Mouse (Mus musculus) CH12.LX (cell line): ENCODE measurements around the gene Mob3b. TPM values are rescaled to one million over a fixed set of nuclear protein-coding genes. Genes with fewer than 3 reads are reported as not detected.

ENCODE experiments used
- DNase-seq: peaks from one replicate; pipeline ENCODE4 v3.0.0-alpha.2; 2013; ENCODE audit errors: extremely low read depth
- H3K27ac ChIP-seq: 2 replicates; pipeline ENCODE4 v1.5.1; 2012; ENCODE audit warnings: low read depth, mild to moderate bottlenecking, control low read depth, moderate library complexity; ENCODE audit not compliant: insufficient read depth
- H3K27me3 ChIP-seq: replicated peaks from 2 replicates; pipeline ENCODE3; 2012; ENCODE audit warnings: inconsistent platforms
- H3K36me3 ChIP-seq, 2 experiments: replicated peaks in 1 of 2; 2 replicates each; pipeline versions ENCODE3 to v1.6.1; 2012; ENCODE audit warnings: inconsistent platforms in 1 of 2, low read length in 1 of 2, mild to moderate bottlenecking in 1 of 2, mixed read lengths in 1 of 2, moderate library complexity in 1 of 2; ENCODE audit not compliant: control insufficient read depth in 1 of 2, insufficient read depth in 1 of 2
- H3K4me1 ChIP-seq, 2 experiments: 2 replicates each; pipeline ENCODE4 v1.6.1; 2012; ENCODE audit warnings: inconsistent platforms in 1 of 2, moderate library complexity in 1 of 2; ENCODE audit not compliant: insufficient read depth in 2 of 2, control insufficient read depth in 1 of 2
- H3K4me2 ChIP-seq: 2 replicates; pipeline ENCODE4 v1.6.1; 2012; ENCODE audit warnings: low read depth, mild to moderate bottlenecking, control low read depth; ENCODE audit not compliant: poor library complexity, insufficient read depth, severe bottlenecking
- H3K4me3 ChIP-seq, 3 experiments: fragments of 150-350 bp in 1 of 3; sonication (generic) in 1 of 3; replicated peaks in 1 of 3; 2 replicates each; pipeline versions ENCODE3 to v1.5.1; 2011 to 2012; ENCODE audit warnings: low read depth in 2 of 3, low read length in 2 of 3, mild to moderate bottlenecking in 2 of 3, moderate library complexity in 2 of 3, control low read depth in 1 of 3, improper control_type of control experiment in 1 of 3, inconsistent platforms in 1 of 3, mixed read lengths in 1 of 3; ENCODE audit not compliant: poor library complexity in 1 of 3
- H3K79me2 ChIP-seq: replicated peaks from 2 replicates; pipeline ENCODE4 v1.6.1; 2012; ENCODE audit warnings: mild to moderate bottlenecking, moderate library complexity; ENCODE audit not compliant: control insufficient read depth, poor library complexity, insufficient read depth, severe bottlenecking; ENCODE audit errors: extremely low read depth
- H3K9ac ChIP-seq: 2 replicates; pipeline ENCODE4 v1.6.1; 2012; ENCODE audit warnings: low read depth, mild to moderate bottlenecking, control low read depth, moderate library complexity; ENCODE audit not compliant: insufficient read depth
- H3K9me3 ChIP-seq: replicated peaks from 2 replicates; pipeline ENCODE3; 2012; ENCODE audit warnings: low read length, inconsistent platforms, mixed read lengths
- CHD1 ChIP-seq: IDR thresholded peaks from 2 replicates; pipeline ENCODE4 v1.6.1; 2012; ENCODE audit warnings: low read depth, low read length, improper control_type of control experiment, inconsistent platforms
- E2F4 ChIP-seq: IDR thresholded peaks from 2 replicates; pipeline ENCODE4 v1.6.1; 2011; ENCODE audit warnings: low read depth, low read length, improper control_type of control experiment; ENCODE audit not compliant: insufficient replicate concordance
- ELF1 ChIP-seq: IDR thresholded peaks from 2 replicates; pipeline ENCODE4 v1.6.1; 2014; ENCODE audit warnings: low read depth, mild to moderate bottlenecking, inconsistent platforms, low read length, improper control_type of control experiment
- EP300 ChIP-seq: IDR thresholded peaks from 2 replicates; pipeline ENCODE4 v1.6.1; 2011; ENCODE audit warnings: low read length, improper control_type of control experiment
- ETS1 ChIP-seq: conservative IDR thresholded peaks from 2 replicates; pipeline ENCODE4 v1.6.1; 2012; ENCODE audit warnings: low read depth, mild to moderate bottlenecking, inconsistent platforms, low read length, improper control_type of control experiment, moderate library complexity
- IRF4 ChIP-seq: IDR thresholded peaks from 2 replicates; pipeline ENCODE4 v1.6.1; 2014; ENCODE audit warnings: low read depth, mild to moderate bottlenecking, inconsistent platforms, low read length, improper control_type of control experiment
- JUN ChIP-seq: IDR thresholded peaks from 2 replicates; pipeline ENCODE4 v1.6.1; 2011; ENCODE audit warnings: low read depth, mild to moderate bottlenecking, low read length, improper control_type of control experiment, moderate library complexity; ENCODE audit not compliant: insufficient read depth
- JUND ChIP-seq: conservative IDR thresholded peaks from 2 replicates; pipeline ENCODE4 v1.6.1; 2011; ENCODE audit warnings: low read depth, low read length, improper control_type of control experiment
- KAT2A ChIP-seq: IDR thresholded peaks from 2 replicates; pipeline ENCODE4 v1.6.1; 2012; ENCODE audit warnings: low read length, improper control_type of control experiment, inconsistent platforms; ENCODE audit not compliant: insufficient replicate concordance
- MAX ChIP-seq: IDR thresholded peaks from 2 replicates; pipeline ENCODE4 v1.6.1; 2011; ENCODE audit warnings: low read length, improper control_type of control experiment
- MAZ ChIP-seq: IDR thresholded peaks from 2 replicates; pipeline ENCODE4 v1.6.1; 2012; ENCODE audit warnings: low read depth, mild to moderate bottlenecking, inconsistent platforms, low read length, improper control_type of control experiment, moderate library complexity
- MXI1 ChIP-seq: IDR thresholded peaks from 2 replicates; pipeline ENCODE4 v1.6.1; 2011; ENCODE audit warnings: mild to moderate bottlenecking, low read depth, low read length, improper control_type of control experiment
- NELFE ChIP-seq: IDR thresholded peaks from 2 replicates; pipeline ENCODE4 v1.6.1; 2011; ENCODE audit warnings: low read depth, low read length, improper control_type of control experiment
- NRF1 ChIP-seq: IDR thresholded peaks from 2 replicates; pipeline ENCODE4 v1.6.1; 2014; ENCODE audit warnings: low read depth, mild to moderate bottlenecking, inconsistent platforms, low read length, improper control_type of control experiment, moderate library complexity
- PAX5 ChIP-seq: IDR thresholded peaks from 2 replicates; pipeline ENCODE4 v1.6.1; 2012; ENCODE audit warnings: low read length, inconsistent platforms, mixed read lengths
- POLR2A ChIP-seq: IDR thresholded peaks from 2 replicates; pipeline ENCODE4 v1.6.1; 2011; ENCODE audit warnings: low read depth, mild to moderate bottlenecking, improper control_type of control experiment, low read length
- POLR2AphosphoS2 ChIP-seq: IDR thresholded peaks from 2 replicates; pipeline ENCODE4 v1.6.1; 2011; ENCODE audit warnings: low read depth, low read length, improper control_type of control experiment
- RCOR1 ChIP-seq: conservative IDR thresholded peaks from 2 replicates; pipeline ENCODE4 v1.6.1; 2012; ENCODE audit warnings: low read depth, mild to moderate bottlenecking, inconsistent platforms, low read length, improper control_type of control experiment
- SMC3 ChIP-seq: IDR thresholded peaks from 2 replicates; pipeline ENCODE4 v1.6.1; 2011; ENCODE audit warnings: low read depth, low read length, improper control_type of control experiment
- TBP ChIP-seq: conservative IDR thresholded peaks from 2 replicates; pipeline ENCODE4 v1.6.1; 2011; ENCODE audit warnings: low read depth, low read length, improper control_type of control experiment
- UBTF ChIP-seq: IDR thresholded peaks from 2 replicates; pipeline ENCODE4 v1.6.1; 2012; ENCODE audit warnings: low read depth, mild to moderate bottlenecking, inconsistent platforms, low read length, improper control_type of control experiment, moderate library complexity
- USF1 ChIP-seq: IDR thresholded peaks from 2 replicates; pipeline ENCODE4 v1.6.1; 2014; ENCODE audit warnings: low read depth, mild to moderate bottlenecking, inconsistent platforms, low read length, improper control_type of control experiment
- USF2 ChIP-seq: conservative IDR thresholded peaks from 2 replicates; pipeline ENCODE4 v1.6.1; 2011; ENCODE audit warnings: low read depth, low read length, improper control_type of control experiment
- ZNF384 ChIP-seq: IDR thresholded peaks from 2 replicates; pipeline ENCODE4 v1.6.1; 2012; ENCODE audit warnings: low read depth, low read length, improper control_type of control experiment, inconsistent platforms
- dilution Hi-C: fragments of 300-500 bp; cut with MboI; formaldehyde crosslinking; loops from 2 replicates; pipeline ENCODE4 v1.14.3; 2020; ENCODE audit warnings: low sequenced_read_pairs; ENCODE audit not compliant: extremely low pct_unique_long_range_greater_than_20kb, extremely low pct_ligation_motif_present
- in situ Hi-C: fragments of 300-500 bp; cut with MboI; formaldehyde crosslinking; loops from 3 replicates; pipeline ENCODE4 v1.14.3; 2019; ENCODE audit warnings: low sequenced_read_pairs, low pct_ligation_motif_present, low pct_unique_long_range_greater_than_20kb, mixed read lengths
- polyA plus RNA-seq: library from polyadenylated mRNA; unstranded; fragments of >175 nt; gene quantifications from 2 replicates; pipeline ENCODE4 v1.2.1, GENCODE M21; 2012; ENCODE audit warnings: low read depth; ENCODE audit not compliant: insufficient read length
- total RNA-seq, 2 experiments: library from RNA; depleted of rRNA; stranded (reverse); fragments of 300-350 nt in 1 of 2; fragments of >200 nt in 1 of 2; gene quantifications; 2 replicates each; pipeline ENCODE4 v1.2.3; 2012 to 2014

The Mob3b gene
- total and polyA plus RNA-seq, 3 experiments: 3.5 to 11.7 (median 11.0) TPM

GRCm38 (mm10) chr4:34907026-34907425 lies 250.3 kb downstream of the Mob3b start:
- Histone ChIP-seq H3K4me3 (no peak overlapping the region), H3K27me3 (no peaks in the 10 kb centered on the region), H3K36me3 (no peaks in the 10 kb centered on the region), H3K79me2 (no peaks in the 10 kb centered on the region), H3K27ac (no peak overlapping the region), H3K4me1 (no peaks in the 10 kb centered on the region), H3K4me2 (no peak overlapping the region), H3K9me3 (no peaks in the 10 kb centered on the region), H3K9ac (no peak overlapping the region)
- in situ Hi-C loops (no loop called here), dilution Hi-C loops (no loop called here)
- TF ChIP-seq PAX5 (no peak), USF1 (no peak), NELFE (no peak), ZNF384 (no peak), SMC3 (no peak), ELF1 (no peak), POLR2AphosphoS2 (no peak), UBTF (no peak), EP300 (no peak), NRF1 (no peak), CHD1 (no peak), E2F4 (no peak), USF2 (no peak), KAT2A (no peak), MAZ (no peak), JUN (no peak), MXI1 (no peak), TBP (no peak)
- DNase-seq: no peak

DNA sequence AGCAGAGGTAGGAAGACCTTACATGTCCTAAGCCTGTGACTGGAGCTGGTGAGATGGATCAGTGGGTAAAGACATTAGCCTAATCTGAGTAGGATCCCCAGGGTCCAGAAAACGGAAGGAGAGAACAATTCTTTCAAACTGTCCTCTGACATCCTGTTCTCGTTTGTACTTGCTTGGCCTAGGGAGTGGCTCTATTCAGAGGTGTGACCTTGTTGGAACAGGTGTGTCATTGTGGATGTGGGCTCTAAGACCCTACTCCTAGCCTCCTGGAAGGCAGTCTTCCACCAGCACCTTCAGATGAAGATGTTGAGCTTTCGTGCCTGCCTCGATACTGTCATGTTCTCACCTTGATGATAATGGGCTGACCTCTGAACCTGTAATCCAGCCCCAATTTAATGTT lies 251.1 kb downstream of the Mob3b start:
- no peak overlapping the region for H3K4me3 ChIP-seq
- no peak for TF ChIP-seq CHD1
- TF ChIP-seq USF2: no peak
- TF ChIP-seq MAZ: no peak
- TF ChIP-seq UBTF: no peak
- no peak for TF ChIP-seq IRF4
- no peak for TF ChIP-seq EP300
- no peak for TF ChIP-seq RCOR1
- no peak for TF ChIP-seq MAX
- TF ChIP-seq POLR2A: no peak
- no peak for TF ChIP-seq ZNF384
- no peak for TF ChIP-seq JUND
- TF ChIP-seq E2F4: no peak
- TF ChIP-seq NELFE: no peak
- TF ChIP-seq SMC3: no peak
- no peak for TF ChIP-seq POLR2AphosphoS2
- no peak for TF ChIP-seq MXI1
- TF ChIP-seq ETS1: no peak
- TF ChIP-seq NRF1: no peak
- H3K4me2 ChIP-seq: no peak overlapping the region
- H3K27me3 ChIP-seq: no peaks in the 10 kb centered on the region
- no peaks in the 10 kb centered on the region for H3K36me3 ChIP-seq
- H3K9ac ChIP-seq: no peak overlapping the region
- H3K27ac ChIP-seq: no peak overlapping the region
- no peaks in the 10 kb centered on the region for H3K9me3 ChIP-seq
- in situ Hi-C loops (no loop called here), dilution Hi-C loops (no loop called here)
- no peaks in the 10 kb centered on the region for H3K4me1 ChIP-seq
- no peak for DNase-seq
- no peaks in the 10 kb centered on the region for H3K79me2 ChIP-seq
